Mouse (Mus musculus): Measurements from ENCODE around the gene Cd2ap. TPM values are rescaled to one million over a fixed set of nuclear protein-coding genes. Genes with fewer than 3 reads are reported as not detected.

The Cd2ap gene
- polyA plus RNA-seq, 1 experiment from 2014 or later: 37.4 TPM

DNA sequence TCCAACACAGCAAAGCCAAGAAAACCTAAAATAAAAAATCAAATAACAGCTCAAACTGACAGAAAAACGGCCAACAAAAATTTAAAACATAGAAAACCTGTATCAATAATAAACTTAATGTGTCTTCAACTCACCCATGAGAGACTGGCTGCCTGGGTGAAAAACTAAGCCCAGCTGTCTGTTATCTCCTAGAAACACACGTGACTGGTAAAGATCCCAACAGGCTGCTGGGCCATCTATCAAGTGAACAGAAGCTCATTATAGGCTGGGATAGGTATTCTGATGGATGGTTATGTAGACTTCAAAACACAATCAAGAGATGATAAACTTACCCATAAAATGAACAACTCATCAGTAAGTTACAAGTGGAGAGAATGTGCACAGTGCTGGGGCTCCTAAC is 86.7 kb downstream of the Cd2ap start:
- Histone ChIP-seq H3K9me3 (ENCODE audit: control insufficient read depth) (no peaks in the 10 kb centered on the region), H3K36me3 (ENCODE audit: control insufficient read depth, insufficient read depth) (peaks cover 12% of the 10 kb centered on the region; the same call in 1 of the 2 replicates), H3K4me2 (replicated peaks; ENCODE audit: low read depth) (no peak overlapping the region), H3K27ac (ENCODE audit: low read depth, low read length) (no peak overlapping the region), H3K4me1 (replicated peaks; ENCODE audit: control insufficient read depth, insufficient read depth, low read length) (no peaks in the 10 kb centered on the region; the same call in 1 of the 2 replicates), H3K4me3 (ENCODE audit: low read depth, low read length) (no peak overlapping the region), H3K9ac (ENCODE audit: low read depth, low read length) (no peak overlapping the region), H3K27me3 (replicated peaks; ENCODE audit: control insufficient read depth, insufficient read depth, low read length) (no peaks in the 10 kb centered on the region)
- TF ChIP-seq CTCF (IDR thresholded peaks at IDR 0.05; ENCODE audit: low read depth): no peak
- 66% methylated on average over 2 of the region's 2 CpGs for WGBS
- ATAC-seq: no peak

GRCm38 (mm10) chr17:42788686-42789453 is 87.6 kb downstream of the Cd2ap start:
- H3K4me1 ChIP-seq (replicated peaks; ENCODE audit: control insufficient read depth, insufficient read depth, low read length): no peaks in the 10 kb centered on the region; the same call in 1 of the 2 replicates
- H3K27ac ChIP-seq (ENCODE audit: low read depth, low read length): no peak overlapping the region
- peaks cover 6% of the 10 kb centered on the region; the same call in 1 of the 2 replicates for H3K36me3 ChIP-seq (ENCODE audit: control insufficient read depth, insufficient read depth)
- TF ChIP-seq CTCF (IDR thresholded peaks at IDR 0.05; ENCODE audit: low read depth): no peak
- WGBS: 61% methylated on average over 5 of the region's 5 CpGs
- no peaks in the 10 kb centered on the region for H3K27me3 ChIP-seq (replicated peaks; ENCODE audit: control insufficient read depth, insufficient read depth, low read length)
- no peak overlapping the region for H3K4me2 ChIP-seq (replicated peaks; ENCODE audit: low read depth)
- H3K9ac ChIP-seq (ENCODE audit: low read depth, low read length): no peak overlapping the region
- H3K4me3 ChIP-seq (ENCODE audit: low read depth, low read length): no peak overlapping the region
- H3K9me3 ChIP-seq (ENCODE audit: control insufficient read depth): no peaks in the 10 kb centered on the region
- ATAC-seq: no peak; the same call in 1 of the 2 replicates

- no peaks in the 10 kb centered on the region for H3K36me3 ChIP-seq (ENCODE audit: control insufficient read depth, insufficient read depth)
- H3K27me3 ChIP-seq (replicated peaks; ENCODE audit: control insufficient read depth, insufficient read depth, low read length): no peaks in the 10 kb centered on the region
- H3K9ac ChIP-seq (ENCODE audit: low read depth, low read length): no peak overlapping the region
- H3K4me2 ChIP-seq (replicated peaks; ENCODE audit: low read depth): no peak overlapping the region
- peak; percentile 87 for TF ChIP-seq CTCF (IDR thresholded peaks at IDR 0.05; ENCODE audit: low read depth)
- ATAC-seq: peak; percentile 48; the same call in 1 of the 2 replicates
- H3K4me3 ChIP-seq (ENCODE audit: low read depth, low read length): no peak overlapping the region
- no peaks in the 10 kb centered on the region for H3K4me1 ChIP-seq (replicated peaks; ENCODE audit: control insufficient read depth, insufficient read depth, low read length)
- WGBS: 54% methylated on average over 7 of the region's 7 CpGs
- no peak overlapping the region for H3K27ac ChIP-seq (ENCODE audit: low read depth, low read length)
- H3K9me3 ChIP-seq (ENCODE audit: control insufficient read depth): no peaks in the 10 kb centered on the region
These were observed 94.2 kb downstream of the Cd2ap start for GRCm38 (mm10) chr17:42782156-42782757.

GRCm38 (mm10) chr17:42753791-42754190 is 122.7 kb downstream of the Cd2ap start:
- Histone ChIP-seq H3K36me3 (ENCODE audit: control insufficient read depth, insufficient read depth) (no peaks in the 10 kb centered on the region), H3K4me2 (replicated peaks; ENCODE audit: low read depth) (no peak overlapping the region), H3K27ac (ENCODE audit: low read depth, low read length) (no peak overlapping the region), H3K27me3 (replicated peaks; ENCODE audit: control insufficient read depth, insufficient read depth, low read length) (no peaks in the 10 kb centered on the region), H3K9me3 (ENCODE audit: control insufficient read depth) (no peaks in the 10 kb centered on the region), H3K4me3 (ENCODE audit: low read depth, low read length) (no peak overlapping the region), H3K4me1 (replicated peaks; ENCODE audit: control insufficient read depth, insufficient read depth, low read length) (no peaks in the 10 kb centered on the region), H3K9ac (ENCODE audit: low read depth, low read length) (no peak overlapping the region)
- ATAC-seq: no peak
- no peak for TF ChIP-seq CTCF (IDR thresholded peaks at IDR 0.05; ENCODE audit: low read depth)
- WGBS: 15% methylated on average over 2 of the region's 2 CpGs

GRCm38 (mm10) chr17:42752173-42752572 is 124.3 kb downstream of the Cd2ap start:
- TF ChIP-seq CTCF (IDR thresholded peaks at IDR 0.05; ENCODE audit: low read depth): no peak
- ATAC-seq: no peak
- Histone ChIP-seq H3K36me3 (ENCODE audit: control insufficient read depth, insufficient read depth) (no peaks in the 10 kb centered on the region), H3K4me3 (ENCODE audit: low read depth, low read length) (no peak overlapping the region), H3K4me2 (replicated peaks; ENCODE audit: low read depth) (no peak overlapping the region), H3K9ac (ENCODE audit: low read depth, low read length) (no peak overlapping the region), H3K27me3 (replicated peaks; ENCODE audit: control insufficient read depth, insufficient read depth, low read length) (no peaks in the 10 kb centered on the region), H3K4me1 (replicated peaks; ENCODE audit: control insufficient read depth, insufficient read depth, low read length) (no peaks in the 10 kb centered on the region), H3K27ac (ENCODE audit: low read depth, low read length) (no peak overlapping the region), H3K9me3 (ENCODE audit: control insufficient read depth) (no peaks in the 10 kb centered on the region)
- 84% methylated on average over 2 of the region's 2 CpGs for WGBS

DNA sequence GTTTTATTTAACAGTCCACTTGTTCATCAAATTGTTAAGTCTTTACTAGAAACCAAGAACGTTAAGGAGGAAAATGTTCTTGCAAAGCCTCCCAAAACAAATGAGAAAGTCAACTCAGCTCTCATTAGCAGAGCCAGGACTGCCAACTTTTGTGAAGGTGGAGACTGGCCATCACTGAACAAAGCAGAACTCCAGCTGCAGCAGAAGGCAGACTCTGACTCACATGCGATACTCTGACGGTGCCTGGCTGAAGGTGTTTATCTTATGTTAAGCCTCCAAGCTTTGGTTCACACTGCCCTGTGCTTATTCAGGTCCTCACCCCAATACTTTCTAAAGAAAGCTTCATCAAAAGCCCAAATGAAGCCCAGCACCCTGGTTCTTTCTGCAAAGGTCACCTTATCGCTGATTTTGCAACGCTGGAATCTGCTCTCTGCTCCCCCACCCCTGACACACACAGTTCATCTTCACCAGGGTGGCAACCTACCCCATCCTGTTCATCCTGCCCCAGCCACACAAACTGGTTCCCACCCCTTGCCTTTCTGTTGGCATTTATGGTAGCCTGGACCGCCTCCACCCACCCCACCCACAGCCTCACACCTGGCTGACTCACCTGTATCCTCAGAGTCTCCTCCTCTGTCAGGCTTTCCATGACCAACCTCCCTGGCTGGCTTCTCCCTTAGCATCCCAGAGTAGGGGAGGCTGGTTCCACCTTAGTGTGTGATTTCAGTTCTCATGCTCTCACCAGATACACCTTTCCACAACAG is 130.6 kb downstream of the Cd2ap start:
- Histone ChIP-seq H3K4me3 (ENCODE audit: low read depth, low read length) (no peak overlapping the region), H3K36me3 (ENCODE audit: control insufficient read depth, insufficient read depth) (no peaks in the 10 kb centered on the region), H3K27me3 (replicated peaks; ENCODE audit: control insufficient read depth, insufficient read depth, low read length) (no peaks in the 10 kb centered on the region), H3K4me2 (replicated peaks; ENCODE audit: low read depth) (no peak overlapping the region), H3K27ac (ENCODE audit: low read depth, low read length) (no peak overlapping the region), H3K4me1 (replicated peaks; ENCODE audit: control insufficient read depth, insufficient read depth, low read length) (no peaks in the 10 kb centered on the region), H3K9ac (ENCODE audit: low read depth, low read length) (no peak overlapping the region), H3K9me3 (ENCODE audit: control insufficient read depth) (no peaks in the 10 kb centered on the region)
- no peak for TF ChIP-seq CTCF (IDR thresholded peaks at IDR 0.05; ENCODE audit: low read depth)
- no peak for ATAC-seq
- 51% methylated on average over 6 of the region's 6 CpGs for WGBS

Other genes starting within 250 kb of the Cd2ap start
- gene Adgrf4, start 184.4 kb downstream of the Cd2ap start, polyA plus RNA-seq (2015; fragmentation: Nextera tagmentation; extraction: Ambion mirVana): 0.07 TPM in 1 of 2 replicates, not detected in the other
- not detected in 2 replicates for gene Adgrf2, start 134.5 kb downstream of the Cd2ap start, polyA plus RNA-seq (2015; fragmentation: Nextera tagmentation; extraction: Ambion mirVana)
- gene Tnfrsf21, start 139.9 kb upstream of the Cd2ap start, polyA plus RNA-seq (2015; fragmentation: Nextera tagmentation; extraction: Ambion mirVana): 9.0 and 10.0 TPM in 2 replicates

All from intestine, postnatal 0 days (tissue).